Mouse (Mus musculus): Measurements from ENCODE around the gene Cep78. TPM values are rescaled to one million over a fixed set of nuclear protein-coding genes. Genes with fewer than 3 reads are reported as not detected.
"Not testable (repeated sequence)": the region's sequence is repeated elsewhere in the genome, so short reads cannot be mapped to it uniquely, and the experiment has no call there.

Cep78 gene
- polyA plus RNA-seq (2015; fragmentation: Nextera tagmentation; extraction: Ambion mirVana), result 9.0 TPM in 2 replicates

DNA sequence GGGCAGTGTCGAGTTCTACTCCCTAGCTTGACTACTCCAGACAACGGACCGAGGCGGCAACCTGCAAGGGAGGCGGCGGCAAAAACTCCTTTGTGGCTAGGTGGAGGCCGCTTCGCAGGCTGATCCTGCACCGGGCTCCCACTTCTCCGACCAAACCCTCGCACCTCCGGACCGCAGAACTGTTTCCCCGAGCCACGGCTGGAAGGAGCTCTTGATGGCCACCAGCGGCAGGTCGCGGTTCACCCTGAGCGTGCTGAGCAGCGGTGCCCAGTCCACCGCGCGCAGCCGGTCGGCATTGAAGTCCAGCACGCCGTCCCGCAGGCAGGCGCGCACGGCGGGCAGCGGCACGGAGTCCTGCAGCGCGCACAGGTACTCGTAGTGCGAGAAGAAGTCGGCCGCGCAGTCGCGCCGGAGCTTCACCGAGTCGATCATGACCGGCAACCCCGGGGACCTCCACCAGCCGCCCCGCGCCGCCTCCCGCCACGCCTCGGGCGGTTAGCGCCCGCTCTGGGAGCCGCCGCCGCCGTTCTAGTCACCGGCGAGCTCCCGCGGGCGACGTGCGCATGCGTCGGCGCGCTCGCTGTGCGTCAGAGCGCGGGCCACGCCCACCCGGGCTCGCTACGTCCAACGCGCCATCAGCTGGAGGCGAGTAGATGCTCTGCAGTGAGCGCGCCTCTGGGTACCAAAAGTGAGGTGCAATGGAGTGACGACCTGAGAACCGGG lies at the start of gene Cep78:
Cep78 (minus strand) TSS at position 541 of the 723 bp plus-strand sequence.
- peak within 1 kb of the TSS; percentile 85 for H3K4me2 ChIP-seq (replicated peaks; ENCODE audit: low read depth)
- H3K27me3 ChIP-seq (ENCODE audit: control insufficient read depth, insufficient read depth, low read length), result no peaks in the 10 kb centered on the region
- no peaks in the 10 kb centered on the region for H3K9me3 ChIP-seq (ENCODE audit: control insufficient read depth, low read length)
- under 1% methylated on average over 69 of the region's 88 CpGs for WGBS
- peak within 1 kb of the TSS; percentile 78 for H3K4me3 ChIP-seq (ENCODE audit: low read depth, low read length)
- H3K9ac ChIP-seq (ENCODE audit: low read length), result peak within 1 kb of the TSS; percentile 74
- no peaks in the 10 kb centered on the region for H3K36me3 ChIP-seq (ENCODE audit: control insufficient read depth, insufficient read depth, low read length)
- TF ChIP-seq CTCF (IDR thresholded peaks at IDR 0.05; ENCODE audit: low read depth) (peak; percentile 51), EP300 (optimal IDR thresholded peaks at IDR 0.05) (no peak)
- peak within 1 kb of the TSS; percentile 79 for H3K27ac ChIP-seq (replicated peaks)
- peak; percentile 92 for DNase-seq (ENCODE audit: low spot score)
- no peaks in the 10 kb centered on the region for H3K4me1 ChIP-seq (replicated peaks; ENCODE audit: control insufficient read depth, insufficient read depth)
- peak; percentile 95 for ATAC-seq (ENCODE audit: low FRiP score, low TSS enrichment)

DNA sequence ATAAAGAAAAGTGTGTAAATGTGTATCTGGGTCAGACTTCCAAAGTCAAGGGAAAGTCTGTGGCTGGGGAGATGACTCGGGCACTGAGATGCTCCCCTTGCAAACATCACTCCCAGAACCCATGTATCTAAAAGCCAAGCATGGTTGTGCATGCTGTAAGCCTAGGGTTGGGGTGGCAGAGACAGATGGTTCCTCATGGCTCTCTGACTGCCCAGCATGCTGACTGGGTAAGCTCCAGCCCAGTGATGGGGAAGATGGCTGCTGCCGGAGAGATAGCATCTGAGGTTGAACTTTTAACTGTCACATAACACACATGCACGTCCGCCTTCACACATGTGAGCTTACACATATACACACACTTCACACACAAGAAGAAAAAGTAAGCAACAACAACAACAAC lies 46.5 kb upstream of the Cep78 start:
- 81% methylated on average over 4 of the region's 4 CpGs for WGBS
- Histone ChIP-seq H3K4me1 (replicated peaks; ENCODE audit: control insufficient read depth, insufficient read depth) (no peaks in the 10 kb centered on the region), H3K4me3 (ENCODE audit: low read depth, low read length) (no peak overlapping the region), H3K4me2 (replicated peaks; ENCODE audit: low read depth) (no peak overlapping the region), H3K9me3 (ENCODE audit: control insufficient read depth, low read length) (no peaks in the 10 kb centered on the region), H3K9ac (ENCODE audit: low read length) (no peak overlapping the region), H3K27ac (replicated peaks) (no peak overlapping the region), H3K27me3 (ENCODE audit: control insufficient read depth, insufficient read depth, low read length) (no peaks in the 10 kb centered on the region), H3K36me3 (ENCODE audit: control insufficient read depth, insufficient read depth, low read length) (no peaks in the 10 kb centered on the region)
- TF ChIP-seq CTCF (IDR thresholded peaks at IDR 0.05; ENCODE audit: low read depth) (no peak), EP300 (optimal IDR thresholded peaks at IDR 0.05) (no peak)
- DNase-seq (ENCODE audit: low spot score), result no peak
- no peak for ATAC-seq (ENCODE audit: low FRiP score, low TSS enrichment)

DNA sequence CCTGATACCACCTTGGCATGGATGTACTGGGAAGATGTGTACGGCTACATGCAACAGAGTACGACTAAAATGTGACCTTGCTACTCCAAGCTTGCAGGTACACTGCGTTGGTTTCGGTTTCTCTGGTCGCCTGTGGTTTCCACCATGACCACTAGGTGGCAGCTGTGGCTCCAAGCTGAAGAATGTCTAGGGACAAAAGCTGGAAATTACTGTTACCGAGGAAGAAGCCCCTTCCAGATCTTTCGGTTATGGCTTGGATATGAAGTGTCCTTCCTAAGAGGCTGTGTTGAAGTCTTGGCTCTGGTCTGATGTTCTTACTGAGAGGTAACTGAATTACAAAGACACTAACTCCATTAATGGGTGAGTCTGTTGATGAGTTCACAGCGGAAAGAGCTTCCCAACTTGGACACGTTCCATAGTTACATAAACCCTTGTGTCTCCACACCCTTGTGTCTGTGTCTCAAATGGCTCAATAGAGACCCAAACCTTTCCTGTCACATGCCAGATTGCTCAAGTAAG lies 44.5 kb upstream of the Cep78 start:
- not testable (repeated sequence) for H3K4me1 ChIP-seq (replicated peaks; ENCODE audit: control insufficient read depth, insufficient read depth); H3K27me3 ChIP-seq (ENCODE audit: control insufficient read depth, insufficient read depth, low read length); H3K27ac ChIP-seq (replicated peaks); H3K9me3 ChIP-seq (ENCODE audit: control insufficient read depth, low read length); H3K36me3 ChIP-seq (ENCODE audit: control insufficient read depth, insufficient read depth, low read length); H3K9ac ChIP-seq (ENCODE audit: low read length)
- ATAC-seq (ENCODE audit: low FRiP score, low TSS enrichment), result peak; percentile 77
- peak overlapping the region; percentile 38 for H3K4me3 ChIP-seq (ENCODE audit: low read depth, low read length)
- peak; percentile 61 for TF ChIP-seq CTCF (IDR thresholded peaks at IDR 0.05; ENCODE audit: low read depth)
- peak; percentile 37 for DNase-seq (ENCODE audit: low spot score)
- peak overlapping the region; percentile 52 for H3K4me2 ChIP-seq (replicated peaks; ENCODE audit: low read depth)
- 11% methylated on average over 7 of the region's 9 CpGs for WGBS

DNA sequence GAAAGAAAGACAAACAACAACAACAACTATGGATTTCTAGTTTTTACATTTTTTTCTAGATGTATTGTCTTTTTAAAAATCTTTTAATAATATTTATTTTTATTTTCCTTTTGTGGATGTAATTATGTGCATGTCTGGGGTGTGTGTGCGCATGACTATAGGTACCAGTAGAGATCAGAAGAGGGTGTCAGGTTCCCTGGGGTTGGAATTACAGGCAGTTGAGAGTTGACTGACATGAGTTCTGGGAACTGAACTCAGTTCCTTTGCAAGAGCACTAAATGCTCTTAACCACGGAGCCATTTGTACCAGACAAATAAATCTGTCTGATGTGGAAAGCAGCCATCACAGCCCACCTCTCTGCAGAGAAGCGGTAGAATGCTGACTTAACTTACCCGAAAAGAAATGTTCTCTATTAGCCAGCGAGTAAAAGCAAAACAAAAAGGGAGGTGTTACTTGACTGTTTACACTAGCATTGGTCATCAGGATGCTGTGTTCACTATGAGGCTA lies 44.0 kb upstream of the Cep78 start:
- H3K27me3 ChIP-seq (ENCODE audit: control insufficient read depth, insufficient read depth, low read length), result no peaks in the 10 kb centered on the region
- ATAC-seq (ENCODE audit: low FRiP score, low TSS enrichment) (no peak), DNase-seq (ENCODE audit: low spot score) (no peak)
- TF ChIP-seq CTCF (IDR thresholded peaks at IDR 0.05; ENCODE audit: low read depth) (no peak), EP300 (optimal IDR thresholded peaks at IDR 0.05) (no peak)
- H3K27ac ChIP-seq (replicated peaks), result no peak overlapping the region
- WGBS, result 37% methylated on average over 5 of the region's 5 CpGs
- peak overlapping the region; percentile 38 for H3K4me3 ChIP-seq (ENCODE audit: low read depth, low read length)
- H3K9me3 ChIP-seq (ENCODE audit: control insufficient read depth, low read length), result no peaks in the 10 kb centered on the region
- no peak overlapping the region for H3K9ac ChIP-seq (ENCODE audit: low read length)
- H3K4me1 ChIP-seq (replicated peaks; ENCODE audit: control insufficient read depth, insufficient read depth), result no peaks in the 10 kb centered on the region
- no peaks in the 10 kb centered on the region for H3K36me3 ChIP-seq (ENCODE audit: control insufficient read depth, insufficient read depth, low read length)
- peak overlapping the region; percentile 52 for H3K4me2 ChIP-seq (replicated peaks; ENCODE audit: low read depth)

DNA sequence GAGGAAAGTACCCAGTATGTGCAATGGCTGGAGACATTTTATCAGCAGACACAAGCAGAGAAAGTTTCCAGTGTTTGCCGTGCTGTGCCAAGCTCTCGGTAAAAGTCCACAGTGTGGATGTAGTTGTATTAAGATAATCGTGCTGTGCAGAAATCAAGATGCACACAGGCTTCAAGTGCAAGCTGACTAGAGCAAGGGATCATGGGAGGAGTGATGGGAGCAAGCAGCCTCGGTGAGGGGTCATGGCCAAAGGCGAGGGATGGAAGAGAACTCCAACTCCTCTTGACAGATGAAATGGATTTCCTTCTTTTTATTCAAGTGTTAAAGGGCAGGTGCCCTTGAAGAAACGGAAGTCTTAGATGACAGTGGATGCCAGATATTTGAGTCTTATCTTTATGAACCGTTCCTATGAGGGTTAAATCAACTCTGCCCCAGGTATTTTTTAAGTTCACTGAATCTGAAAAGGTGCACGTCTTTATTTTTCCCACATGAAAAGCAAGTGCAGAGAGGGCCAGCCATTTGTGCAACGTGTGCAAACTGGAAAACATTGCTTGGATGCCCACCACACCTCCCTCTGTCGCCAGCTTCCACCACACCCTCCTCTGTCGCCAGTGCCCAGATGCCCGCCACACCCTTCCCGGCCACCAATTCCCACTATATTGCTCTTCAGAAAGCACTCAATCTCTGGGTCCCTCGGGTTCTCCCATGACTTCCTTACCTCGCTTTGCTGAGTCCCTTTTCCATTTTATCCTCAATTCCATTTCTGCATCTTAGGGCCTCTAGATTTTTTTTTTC lies 43.3 kb upstream of the Cep78 start:
- Histone ChIP-seq H3K4me2 (replicated peaks; ENCODE audit: low read depth) (no peak overlapping the region), H3K36me3 (ENCODE audit: control insufficient read depth, insufficient read depth, low read length) (no peaks in the 10 kb centered on the region), H3K4me3 (ENCODE audit: low read depth, low read length) (no peak overlapping the region), H3K27ac (replicated peaks) (no peak overlapping the region), H3K27me3 (ENCODE audit: control insufficient read depth, insufficient read depth, low read length) (no peaks in the 10 kb centered on the region), H3K9ac (ENCODE audit: low read length) (no peak overlapping the region), H3K9me3 (ENCODE audit: control insufficient read depth, low read length) (no peaks in the 10 kb centered on the region), H3K4me1 (replicated peaks; ENCODE audit: control insufficient read depth, insufficient read depth) (no peaks in the 10 kb centered on the region)
- ATAC-seq (ENCODE audit: low FRiP score, low TSS enrichment) (no peak), DNase-seq (ENCODE audit: low spot score) (no peak)
- WGBS, result 68% methylated on average over 15 of the region's 15 CpGs
- no peak for TF ChIP-seq CTCF (IDR thresholded peaks at IDR 0.05; ENCODE audit: low read depth)
- TF ChIP-seq EP300 (optimal IDR thresholded peaks at IDR 0.05), result no peak
